Mouse (Mus musculus) hindbrain, embryonic 13.5 days (tissue): ENCODE measurements around the gene Sf3a1. TPM values are rescaled to one million over a fixed set of nuclear protein-coding genes. Genes with fewer than 3 reads are reported as not detected.

Experiments
- ATAC-seq: fragments of 200-750 bp; cut with Nextera tagmentation; 2 replicates; pipeline ENCODE4 v1.8.0; 2017; ENCODE audit warnings: moderate TSS enrichment; ENCODE audit not compliant: low FRiP score
- H3K27ac ChIP-seq: fragments of 300-500 bp; sonication (generic); 2 replicates; pipeline ENCODE4 v1.5.1; 2015; ENCODE audit warnings: inconsistent platforms, mild to moderate bottlenecking, moderate library complexity
- H3K27me3 ChIP-seq: fragments of 300-500 bp; sonication (generic); 2 replicates; pipeline ENCODE4 v1.6.1; 2015; ENCODE audit warnings: mild to moderate bottlenecking, inconsistent platforms
- H3K36me3 ChIP-seq: fragments of 300-500 bp; sonication (generic); 2 replicates; pipeline ENCODE4 v1.6.1; 2015; ENCODE audit warnings: mild to moderate bottlenecking, inconsistent platforms
- H3K4me1 ChIP-seq: fragments of 300-500 bp; sonication (generic); replicated peaks from 2 replicates; pipeline ENCODE4 v1.6.1; 2015; ENCODE audit warnings: inconsistent platforms
- H3K4me2 ChIP-seq: fragments of 300-500 bp; sonication (generic); 2 replicates; pipeline ENCODE4 v1.6.1; 2015; ENCODE audit warnings: inconsistent platforms, mild to moderate bottlenecking, moderate library complexity
- H3K4me3 ChIP-seq: fragments of 300-500 bp; sonication (generic); 2 replicates; pipeline ENCODE4 v1.5.1; 2015; ENCODE audit warnings: mild to moderate bottlenecking, inconsistent platforms
- H3K9ac ChIP-seq: fragments of 300-500 bp; sonication (generic); 2 replicates; pipeline ENCODE4 v1.6.1; 2015; ENCODE audit warnings: mild to moderate bottlenecking, inconsistent platforms
- H3K9me3 ChIP-seq: fragments of 300-500 bp; sonication (generic); 2 replicates; pipeline ENCODE4 v1.6.1; 2016; ENCODE audit warnings: inconsistent platforms
- WGBS: fragments of 180-500 bp; shearing (Covaris S2); methylation state at CpG from one replicate; pipeline ENCODE4 v1.1.7; 2015; 5-methylcytosine and 5-hydroxymethylcytosine counted together
- polyA plus RNA-seq: library from polyadenylated mRNA; unstranded; fragments of >200 nt; fragmentation: Nextera tagmentation; extraction: Ambion mirVana; gene quantifications from 2 replicates; pipeline ENCODE4 v1.2.1, GENCODE M21; 2015

The Sf3a1 gene
- polyA plus RNA-seq, 1 experiment from 2014 or later = 54.3 TPM

DNA sequence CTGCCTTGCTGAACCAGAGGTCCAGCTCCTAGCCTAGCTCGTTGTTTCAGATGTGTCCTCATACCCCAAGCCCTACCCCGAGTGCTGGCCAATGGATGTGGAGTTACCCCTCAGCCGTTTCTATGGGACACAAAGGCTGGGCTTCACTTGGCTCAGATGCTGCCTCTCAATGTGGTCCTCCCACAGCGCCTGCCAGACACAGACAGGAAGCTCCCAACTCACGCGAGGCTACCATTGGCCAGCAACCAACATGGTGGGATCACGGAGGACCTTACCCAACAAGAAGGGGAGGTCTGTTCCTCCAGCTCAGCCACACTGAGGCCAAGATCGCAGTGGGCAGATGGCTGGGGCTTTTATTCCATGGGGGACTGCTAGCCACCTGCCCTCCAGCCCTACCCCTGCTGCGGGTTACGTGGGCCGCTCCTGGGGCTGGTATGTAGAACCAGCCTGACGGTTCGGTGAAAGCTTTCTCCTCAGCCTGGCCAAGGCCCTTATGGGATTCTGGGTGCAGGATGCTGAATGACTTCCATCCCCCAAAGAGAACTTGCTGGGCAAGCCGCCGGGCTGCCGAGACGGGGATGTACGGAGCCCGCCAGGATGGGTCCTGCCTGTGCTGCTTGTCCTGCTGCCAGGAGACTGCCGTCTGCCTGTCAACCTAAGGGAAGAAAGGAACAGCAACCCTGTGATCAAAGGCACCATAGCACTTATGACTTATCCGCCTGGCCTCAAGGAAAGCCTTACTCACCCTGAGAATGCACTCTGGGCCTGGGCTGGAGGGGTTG is 16.7 kb upstream of the Sf3a1 start:
- no peak overlapping the region for H3K4me3 ChIP-seq
- peak overlapping the region; percentile 4; the same call in 1 of the 2 replicates for H3K27ac ChIP-seq
- H3K9me3 ChIP-seq = no peaks in the 10 kb centered on the region
- no peak overlapping the region for H3K9ac ChIP-seq
- H3K4me1 ChIP-seq = no peaks in the 10 kb centered on the region; the same call in 1 of the 2 replicates
- no peak overlapping the region for H3K4me2 ChIP-seq
- no peak for ATAC-seq
- WGBS = 92% methylated on average over 21 of the region's 21 CpGs
- H3K36me3 ChIP-seq = peaks cover 66% of the 10 kb centered on the region
- H3K27me3 ChIP-seq = no peaks in the 10 kb centered on the region

DNA sequence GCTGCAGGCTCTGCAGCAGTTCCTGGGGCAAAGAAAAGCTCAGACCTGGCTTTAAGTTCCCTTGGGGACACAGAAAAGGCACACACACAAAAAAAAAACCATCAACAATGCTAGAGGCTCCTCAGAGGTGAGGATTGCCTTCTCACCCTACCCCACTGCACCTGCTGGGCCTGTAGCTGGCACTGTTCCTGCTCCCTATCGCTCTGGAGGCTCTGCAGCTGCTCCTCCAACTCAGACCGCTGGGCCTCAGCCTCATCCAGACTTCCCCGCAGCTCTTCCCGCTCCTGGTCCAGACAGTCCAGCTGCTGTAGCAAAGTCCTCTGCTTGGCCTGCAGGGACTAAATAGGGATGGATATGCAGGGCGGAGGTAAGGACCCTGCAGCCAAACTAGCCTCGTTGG is 13.8 kb upstream of the Sf3a1 start:
- Histone ChIP-seq H3K27me3 (no peaks in the 10 kb centered on the region), H3K4me2 (no peak overlapping the region), H3K9me3 (no peaks in the 10 kb centered on the region), H3K9ac (peak overlapping the region; percentile 35; the same call in 1 of the 2 replicates), H3K27ac (no peak overlapping the region), H3K36me3 (peaks cover 37% of the 10 kb centered on the region), H3K4me1 (no peaks in the 10 kb centered on the region), H3K4me3 (no peak overlapping the region)
- WGBS = 78% methylated on average over 6 of the region's 6 CpGs
- no peak for ATAC-seq

DNA sequence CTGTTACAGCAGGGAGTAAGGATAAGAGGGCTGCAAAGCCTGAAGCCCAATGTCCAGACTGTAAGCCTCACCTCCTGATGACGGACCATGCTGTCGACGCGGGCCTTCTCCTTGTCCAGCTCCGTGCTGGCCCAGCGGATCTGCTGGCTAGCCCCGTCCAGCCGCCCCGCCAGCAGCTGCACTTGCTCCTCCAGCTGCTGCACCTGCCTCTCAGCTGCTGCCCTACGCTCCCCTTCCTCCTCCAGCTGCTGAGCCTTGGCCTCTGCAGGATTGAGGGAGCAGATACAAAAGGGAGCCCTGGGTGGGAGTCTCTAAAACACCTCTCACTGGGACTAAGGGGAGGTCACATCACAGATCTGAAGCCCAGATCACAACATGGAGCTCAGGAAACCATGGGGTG is 13.1 kb upstream of the Sf3a1 start:
- no peak overlapping the region for H3K4me2 ChIP-seq
- H3K9me3 ChIP-seq = no peaks in the 10 kb centered on the region
- H3K27ac ChIP-seq = no peak overlapping the region
- ATAC-seq = no peak
- no peaks in the 10 kb centered on the region for H3K4me1 ChIP-seq
- H3K36me3 ChIP-seq = peaks cover 30% of the 10 kb centered on the region
- no peak overlapping the region for H3K4me3 ChIP-seq
- 0 out of 2 replicates have a peak overlapping the region, but pooled peaks have one; percentile 5 for H3K9ac ChIP-seq
- 79% methylated on average over 10 of the region's 10 CpGs for WGBS
- H3K27me3 ChIP-seq = no peaks in the 10 kb centered on the region

DNA sequence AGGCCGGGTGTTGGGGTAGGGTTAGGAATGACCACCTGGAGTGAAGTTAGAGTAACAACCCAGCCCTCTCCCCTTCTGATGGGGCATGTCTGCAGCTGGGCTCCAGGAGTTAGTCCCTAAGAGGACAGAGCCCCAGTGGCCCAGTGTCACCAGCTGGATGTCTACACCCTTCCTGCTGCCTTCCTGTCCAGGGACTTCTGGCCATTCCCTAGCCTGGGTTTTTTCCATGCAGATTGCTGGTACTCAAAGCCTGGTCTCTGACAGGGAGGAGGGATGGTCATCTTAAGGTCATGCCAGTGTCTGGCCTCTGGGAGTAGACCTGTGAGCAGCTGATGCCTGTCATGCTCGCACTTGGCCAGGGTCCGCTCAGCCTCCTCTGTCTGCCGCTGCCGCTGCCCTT is 12.0 kb upstream of the Sf3a1 start:
- WGBS = 91% methylated on average over 5 of the region's 5 CpGs
- no peaks in the 10 kb centered on the region for H3K9me3 ChIP-seq
- no peak overlapping the region for H3K4me3 ChIP-seq
- H3K4me2 ChIP-seq = no peak overlapping the region
- H3K9ac ChIP-seq = no peak overlapping the region
- no peaks in the 10 kb centered on the region for H3K27me3 ChIP-seq
- no peak overlapping the region for H3K27ac ChIP-seq
- ATAC-seq = no peak
- H3K36me3 ChIP-seq = peaks cover 20% of the 10 kb centered on the region
- H3K4me1 ChIP-seq = no peaks in the 10 kb centered on the region

DNA sequence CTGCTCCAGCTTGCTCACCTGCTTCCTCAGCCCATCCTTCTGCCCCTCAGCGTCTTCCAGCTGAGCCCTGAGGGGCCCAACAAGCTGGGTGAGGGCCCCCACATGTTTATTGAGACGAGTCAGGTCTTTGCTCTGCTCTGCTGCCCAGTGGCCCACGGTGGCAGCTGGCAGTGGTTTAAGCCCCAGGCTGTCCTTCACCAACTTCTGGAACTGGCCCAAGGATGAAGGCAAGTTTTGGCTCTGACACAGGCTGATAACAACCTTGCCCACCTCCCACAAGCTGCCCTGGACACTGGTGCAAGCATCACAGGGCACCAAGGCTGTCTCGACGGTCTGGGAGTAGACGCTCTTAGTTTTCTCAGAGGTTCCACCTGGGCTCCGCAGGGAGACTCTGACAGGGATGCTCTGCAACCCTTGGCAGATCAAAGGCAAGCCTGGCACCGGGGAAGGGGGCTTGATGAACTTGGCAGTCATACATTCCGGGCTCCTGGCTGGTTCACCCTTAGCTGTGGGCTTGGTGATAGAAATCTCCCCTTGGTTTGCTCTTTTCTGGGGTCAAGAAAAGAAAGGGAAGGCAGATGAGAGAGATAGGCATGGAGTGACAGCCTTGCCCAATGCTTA is 11.5 kb upstream of the Sf3a1 start:
- 84% methylated on average over 9 of the region's 9 CpGs for WGBS
- Histone ChIP-seq H3K27me3 (no peaks in the 10 kb centered on the region), H3K36me3 (peaks cover 15% of the 10 kb centered on the region), H3K4me1 (no peaks in the 10 kb centered on the region), H3K27ac (no peak overlapping the region), H3K9ac (no peak overlapping the region), H3K4me3 (no peak overlapping the region), H3K9me3 (no peaks in the 10 kb centered on the region), H3K4me2 (no peak overlapping the region)
- no peak for ATAC-seq

DNA sequence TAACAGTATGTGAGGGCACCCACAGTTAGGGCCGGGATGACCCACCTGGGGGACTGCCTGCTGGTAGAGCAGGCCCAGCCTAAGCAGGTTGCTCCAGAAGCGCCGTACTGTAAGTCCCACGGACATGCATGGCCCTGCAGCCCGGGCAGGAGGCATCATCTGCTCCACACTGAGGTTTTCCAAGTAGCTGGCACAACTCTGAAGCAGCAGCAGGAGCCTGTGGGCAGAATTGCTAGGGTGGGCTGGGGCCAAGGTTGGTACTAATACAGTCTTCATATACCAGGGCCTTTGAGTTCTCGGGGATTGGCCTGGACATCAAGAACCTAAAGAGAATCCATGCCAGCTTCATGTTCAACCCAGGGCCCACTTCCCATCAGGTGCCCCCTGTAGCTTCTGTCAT is 10.3 kb upstream of the Sf3a1 start:
- Histone ChIP-seq H3K36me3 (0 out of 2 replicates have a peak, but pooled peaks cover 4% of the 10 kb centered on the region), H3K9ac (no peak overlapping the region), H3K27ac (no peak overlapping the region), H3K27me3 (no peaks in the 10 kb centered on the region), H3K4me1 (no peaks in the 10 kb centered on the region), H3K4me3 (no peak overlapping the region), H3K9me3 (no peaks in the 10 kb centered on the region), H3K4me2 (no peak overlapping the region)
- WGBS = 85% methylated on average over 6 of the region's 6 CpGs
- no peak for ATAC-seq

DNA sequence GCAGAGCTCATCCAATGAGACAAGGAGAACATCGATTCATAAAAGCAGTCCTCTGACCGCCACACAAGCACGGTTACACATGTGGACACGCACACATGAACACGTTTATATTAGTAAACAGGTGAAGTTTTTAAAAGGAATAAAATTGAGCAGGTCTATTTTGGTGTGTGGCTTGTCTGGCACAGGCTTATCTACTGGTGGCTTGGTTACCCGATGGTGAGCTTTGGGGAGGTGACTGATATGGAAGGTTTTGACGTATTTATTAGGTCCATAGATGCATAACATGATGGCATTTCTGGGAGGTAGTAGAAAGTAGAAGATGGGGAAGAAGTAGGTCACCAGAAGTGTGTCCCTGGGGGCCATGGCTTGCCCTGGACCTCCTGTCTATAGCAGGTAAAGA is 6.5 kb upstream of the Sf3a1 start:
- ATAC-seq = no peak
- Histone ChIP-seq H3K4me3 (no peak overlapping the region), H3K9ac (no peak overlapping the region), H3K27me3 (no peaks in the 10 kb centered on the region), H3K27ac (no peak overlapping the region), H3K36me3 (no peaks in the 10 kb centered on the region), H3K4me1 (peaks cover 12% of the 10 kb centered on the region; the same call in 1 of the 2 replicates), H3K9me3 (no peaks in the 10 kb centered on the region), H3K4me2 (no peak overlapping the region)
- 95% methylated on average over 7 of the region's 7 CpGs for WGBS

DNA sequence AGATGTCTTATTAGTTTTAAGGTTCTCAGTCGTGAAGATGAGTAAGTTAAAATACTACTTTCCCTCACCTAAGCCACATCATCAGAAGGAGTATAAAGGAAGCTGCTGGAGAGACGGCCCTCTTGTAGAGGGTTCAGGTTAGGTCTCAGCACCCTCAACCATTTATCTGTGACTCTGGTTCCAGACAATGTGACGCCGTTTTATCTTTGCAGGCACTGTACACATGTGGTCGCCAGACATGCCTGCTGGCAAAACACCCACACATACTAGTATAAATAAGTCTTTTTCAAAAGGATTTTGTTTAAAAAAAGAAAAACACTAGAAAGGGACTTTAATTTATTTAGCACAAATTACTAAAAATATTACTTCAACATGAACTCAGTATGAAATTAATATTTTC is 4.5 kb upstream of the Sf3a1 start:
- H3K4me2 ChIP-seq = no peak overlapping the region

DNA sequence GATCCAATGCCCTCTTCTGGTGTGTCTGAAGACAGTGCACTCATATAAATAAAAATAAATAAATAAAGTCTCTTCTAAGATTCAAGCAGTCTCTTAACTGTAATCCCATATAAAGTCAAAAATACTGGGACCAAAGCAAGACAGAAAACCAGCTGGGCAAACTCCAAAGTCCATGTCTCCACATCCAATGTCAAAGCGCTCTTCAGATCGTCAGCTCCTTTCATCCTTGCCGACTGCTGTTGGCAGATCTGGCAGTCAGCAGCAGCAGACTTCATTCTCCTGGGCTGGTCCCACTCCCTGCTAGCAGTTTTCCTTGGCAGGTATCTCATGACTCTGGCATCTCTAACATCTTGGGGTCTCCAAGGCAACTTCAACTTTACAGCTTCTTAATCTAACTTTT is 1.5 kb upstream of the Sf3a1 start:
- Histone ChIP-seq H3K9ac (no peak overlapping the region), H3K4me1 (peaks cover 52% of the 10 kb centered on the region), H3K27ac (no peak overlapping the region), H3K4me3 (no peak overlapping the region), H3K36me3 (peaks cover 22% of the 10 kb centered on the region), H3K4me2 (peak overlapping the region; percentile 97; the same call in 1 of the 2 replicates), H3K9me3 (no peaks in the 10 kb centered on the region), H3K27me3 (no peaks in the 10 kb centered on the region)
- ATAC-seq = no peak
- WGBS = 94% methylated on average over 3 of the region's 3 CpGs

More for the DNA sequence above, 4.5 kb upstream of the Sf3a1 start:
- 75% methylated on average over 5 of the region's 5 CpGs for WGBS
- Histone ChIP-seq H3K27me3 (no peaks in the 10 kb centered on the region), H3K4me3 (no peak overlapping the region), H3K27ac (no peak overlapping the region), H3K4me1 (peaks cover 25% of the 10 kb centered on the region), H3K9me3 (no peaks in the 10 kb centered on the region), H3K36me3 (no peaks in the 10 kb centered on the region), H3K9ac (no peak overlapping the region)
- ATAC-seq = no peak

DNA sequence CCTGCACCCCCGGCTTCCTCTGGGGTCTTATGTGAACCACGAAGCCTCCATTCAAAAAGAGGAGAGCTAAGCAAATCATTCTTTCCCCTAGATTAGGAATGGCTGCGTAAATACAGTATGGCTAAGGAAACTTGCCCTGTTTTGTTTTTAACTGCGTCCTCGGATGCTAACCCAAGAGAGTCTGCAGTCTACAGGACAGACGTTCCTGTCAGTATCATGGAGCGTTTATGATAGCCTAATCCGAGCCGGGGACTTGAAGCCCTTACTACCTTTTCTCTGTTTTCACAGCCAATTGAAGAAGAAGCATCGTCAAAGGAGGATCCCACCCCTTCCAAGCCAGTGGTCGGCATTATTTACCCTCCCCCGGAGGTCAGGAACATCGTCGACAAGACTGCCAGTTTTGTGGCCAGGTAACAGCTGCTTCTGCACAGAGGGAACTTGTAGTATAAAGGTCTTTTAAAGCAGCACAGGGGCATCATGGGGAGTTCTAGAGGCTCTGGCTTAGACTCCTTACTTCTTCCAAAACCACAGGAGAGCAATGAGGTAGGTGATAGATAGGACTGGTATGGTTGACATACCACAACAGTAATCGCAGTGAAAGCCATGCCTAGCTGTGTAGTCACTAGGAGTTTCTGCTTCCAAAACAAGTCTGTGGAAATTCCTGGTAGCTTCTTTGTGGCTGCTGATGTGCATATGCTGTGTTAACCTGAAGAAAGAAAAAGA is 769 bp downstream of the Sf3a1 start:
- Histone ChIP-seq H3K4me1 (peaks cover 64% of the 10 kb centered on the region), H3K4me2 (peak overlapping the region; percentile 97), H3K27ac (peak overlapping the region; percentile 95), H3K27me3 (no peaks in the 10 kb centered on the region), H3K9ac (peak overlapping the region; percentile 92), H3K4me3 (peak overlapping the region; percentile 89), H3K9me3 (no peaks in the 10 kb centered on the region), H3K36me3 (peaks cover 43% of the 10 kb centered on the region)
- ATAC-seq = no peak
- 7% methylated on average over 15 of the region's 15 CpGs for WGBS

DNA sequence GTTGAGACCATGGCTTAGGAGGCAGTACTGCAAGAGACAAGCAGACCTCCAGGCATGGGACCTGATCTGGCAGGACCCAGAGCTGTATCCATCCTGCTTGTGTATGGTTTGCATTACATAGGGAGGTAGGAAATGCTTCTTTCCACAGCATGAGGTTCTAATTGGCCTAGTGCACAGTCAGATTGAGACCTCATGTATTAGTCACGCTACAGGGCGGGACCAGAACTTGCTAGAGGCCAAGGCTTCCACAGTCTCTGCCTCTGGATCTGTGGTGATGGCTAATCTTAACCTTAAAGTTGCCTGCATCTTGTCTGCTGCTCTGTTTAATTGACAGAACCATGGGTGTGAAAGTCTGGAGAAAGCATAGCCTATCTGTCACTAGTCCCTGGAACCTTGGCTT is 4.6 kb downstream of the Sf3a1 start:
- Histone ChIP-seq H3K4me2 (no peak overlapping the region), H3K27ac (no peak overlapping the region), H3K9ac (no peak overlapping the region), H3K27me3 (no peaks in the 10 kb centered on the region), H3K4me1 (peaks cover 42% of the 10 kb centered on the region), H3K9me3 (no peaks in the 10 kb centered on the region), H3K4me3 (no peak overlapping the region), H3K36me3 (peaks cover 81% of the 10 kb centered on the region)
- WGBS = 91% methylated on average over 2 of the region's 2 CpGs
- ATAC-seq = no peak

DNA sequence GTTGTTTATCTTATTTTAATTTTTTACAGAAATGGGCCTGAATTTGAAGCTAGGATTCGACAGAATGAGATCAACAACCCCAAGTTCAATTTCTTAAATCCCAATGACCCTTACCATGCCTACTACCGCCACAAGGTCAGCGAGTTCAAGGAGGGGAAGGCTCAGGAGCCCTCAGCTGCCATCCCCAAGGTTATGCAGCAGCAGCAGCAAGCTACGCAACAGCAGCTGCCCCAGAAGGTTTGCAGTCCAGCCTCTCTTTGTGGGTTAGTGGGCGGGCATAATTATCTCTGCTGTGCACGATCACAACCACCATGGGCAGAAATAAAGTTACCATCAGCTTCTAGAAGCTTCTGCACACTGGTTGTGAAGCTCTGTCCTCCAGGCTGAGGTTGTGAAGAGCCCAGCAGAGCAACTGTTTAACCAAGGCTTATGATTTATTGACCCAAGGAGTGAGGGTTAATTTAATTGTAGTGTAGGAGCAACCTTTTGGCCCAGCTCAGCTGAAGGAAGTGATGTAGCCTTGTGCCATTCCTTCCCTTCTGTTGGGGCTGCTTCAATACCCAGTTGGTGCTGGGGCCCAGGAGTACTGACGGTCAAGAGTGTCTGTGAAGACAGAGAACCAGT is 6.4 kb downstream of the Sf3a1 start:
- Histone ChIP-seq H3K27me3 (no peaks in the 10 kb centered on the region), H3K4me3 (no peak overlapping the region), H3K9ac (no peak overlapping the region), H3K36me3 (peaks cover 97% of the 10 kb centered on the region), H3K9me3 (no peaks in the 10 kb centered on the region), H3K4me1 (peaks cover 31% of the 10 kb centered on the region), H3K27ac (no peak overlapping the region), H3K4me2 (no peak overlapping the region)
- ATAC-seq = no peak
- WGBS = 92% methylated on average over 7 of the region's 7 CpGs
